Mouse (Mus musculus) midbrain, embryonic 10.5 days (tissue): ENCODE results near the gene Snap47. TPM values are rescaled to one million over a fixed set of nuclear protein-coding genes. Genes with fewer than 3 reads are reported as not detected.

Experiments used
- DNase-seq: peaks from one replicate; pipeline ENCODE4 v3.0.0-alpha.2; 2017; ENCODE audit warnings: low spot score
- H3K27ac ChIP-seq: fragments of 300-500 bp; sonication (generic); replicated peaks from 2 replicates; pipeline ENCODE4 v1.5.1; 2016; ENCODE audit warnings: mild to moderate bottlenecking
- H3K27me3 ChIP-seq: fragments of 300-500 bp; sonication (generic); 2 replicates; pipeline ENCODE4 v1.6.1; 2016; ENCODE audit warnings: low read depth, mild to moderate bottlenecking; ENCODE audit not compliant: poor library complexity, severe bottlenecking
- H3K36me3 ChIP-seq: fragments of 300-500 bp; sonication (generic); 2 replicates; pipeline ENCODE4 v1.6.1; 2016; ENCODE audit warnings: mild to moderate bottlenecking, moderate library complexity
- H3K4me1 ChIP-seq: fragments of 300-500 bp; sonication (generic); 2 replicates; pipeline ENCODE4 v1.6.1; 2016
- H3K4me3 ChIP-seq: fragments of 300-500 bp; sonication (generic); 2 replicates; pipeline ENCODE4 v1.5.1; 2016; ENCODE audit warnings: mild to moderate bottlenecking, moderate library complexity
- H3K9me3 ChIP-seq: fragments of 300-500 bp; sonication (generic); replicated peaks from 2 replicates; pipeline ENCODE4 v1.6.1; 2016; ENCODE audit warnings: mild to moderate bottlenecking
- WGBS: fragments of 180-500 bp; shearing (Covaris S2); methylation state at CpG from one replicate; pipeline ENCODE4 v1.1.7; 2016; 5-methylcytosine and 5-hydroxymethylcytosine counted together
- polyA plus RNA-seq: library from polyadenylated mRNA; unstranded; fragments of >200 nt; fragmentation: Nextera tagmentation; extraction: Ambion mirVana; gene quantifications from 2 replicates; pipeline ENCODE4 v1.2.1, GENCODE M21; 2016

Gene Snap47
- polyA plus RNA-seq, 1 experiment from 2014 or later = 108 TPM

DNA sequence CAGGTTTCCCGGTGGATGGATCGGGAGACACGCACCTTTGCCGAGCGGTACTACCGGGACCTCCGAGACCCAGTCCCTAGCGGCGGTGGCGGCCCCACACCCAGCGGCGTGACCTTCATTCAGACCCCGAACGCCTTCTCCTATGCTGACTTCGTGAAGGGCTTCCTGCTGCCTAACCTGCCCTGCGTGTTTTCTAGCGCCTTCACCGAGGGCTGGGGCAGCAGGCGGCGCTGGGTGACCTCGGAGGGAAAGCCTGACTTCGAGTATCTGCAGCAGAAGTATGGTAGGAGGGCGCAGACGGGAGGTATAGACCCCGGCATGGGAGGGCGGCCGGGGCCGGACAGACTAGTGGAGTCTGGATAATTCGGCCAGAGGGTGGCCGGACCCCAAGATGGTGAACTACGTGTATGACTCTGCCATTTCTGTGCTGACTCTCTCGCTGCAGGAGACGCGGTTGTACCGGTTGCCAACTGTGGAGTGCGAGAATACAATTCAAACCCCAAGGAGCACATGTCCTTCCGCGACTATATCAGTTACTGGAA lies 685 bp downstream of the Snap47 start:
- Histone ChIP-seq H3K4me1 (peaks cover 28% of the 10 kb centered on the region), H3K36me3 (peaks cover 45% of the 10 kb centered on the region), H3K4me3 (peak overlapping the region; percentile 66), H3K9me3 (no peaks in the 10 kb centered on the region), H3K27me3 (no peaks in the 10 kb centered on the region), H3K27ac (peak overlapping the region; percentile 92)
- DNase-seq = no peak
- WGBS = under 1% methylated on average over 38 of the region's 38 CpGs

DNA sequence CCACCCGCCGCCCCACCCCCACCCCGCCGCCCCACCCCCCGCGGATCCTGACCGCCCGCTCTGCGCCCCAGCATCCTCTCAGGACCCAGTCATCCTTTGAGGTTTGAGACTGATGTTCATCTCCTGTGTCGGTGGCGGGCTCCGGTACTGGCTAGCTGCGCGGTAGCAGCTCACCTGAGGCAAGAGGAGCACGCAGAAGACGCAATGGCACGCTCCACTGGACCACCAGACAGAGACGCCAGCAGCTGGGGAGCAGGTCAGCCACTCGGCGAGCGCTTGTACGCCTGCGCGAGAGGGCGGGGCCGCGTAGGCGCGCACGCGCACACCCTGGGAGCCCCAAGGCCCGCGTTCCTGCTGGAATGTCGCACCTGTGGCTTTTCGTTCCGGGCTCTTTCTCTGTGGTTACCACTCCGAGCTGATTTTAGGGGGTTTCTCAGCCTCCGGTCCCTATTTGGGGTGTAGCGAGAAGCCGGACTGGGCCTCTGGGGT lies 1.2 kb downstream of the Snap47 start, which contains the start of gene Jmjd4:
Jmjd4 (plus strand) TSS at position 305 of the 489 bp plus-strand sequence.
- under 1% methylated on average over 40 of the region's 40 CpGs for WGBS
- H3K27ac ChIP-seq = peak within 1 kb of the TSS; percentile 92

DNA sequence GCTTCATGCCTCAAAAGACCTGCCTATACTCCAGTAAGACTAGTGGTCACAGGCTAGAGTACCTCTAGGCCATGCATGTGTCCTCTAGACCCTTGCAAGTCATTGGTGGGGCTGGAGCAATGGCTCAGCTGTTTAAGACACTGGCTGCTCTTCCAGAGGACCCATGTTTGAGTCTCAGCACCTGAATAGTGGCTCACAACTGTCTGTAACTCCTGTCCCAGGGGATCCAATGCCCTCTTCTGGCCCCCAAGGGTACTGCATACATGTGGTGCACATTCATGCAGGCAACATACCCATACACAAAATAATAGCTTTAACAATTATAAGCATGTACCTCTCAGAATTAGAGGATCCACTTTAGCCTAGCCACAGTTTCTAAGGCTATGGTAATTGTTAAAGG lies 7.9 kb downstream of the Snap47 start:
- H3K4me1 ChIP-seq = no peaks in the 10 kb centered on the region
- H3K4me3 ChIP-seq = no peak overlapping the region

More for the DNA sequence above, 1.2 kb downstream of the Snap47 start, which contains the start of gene Jmjd4:
- peaks cover 44% of the 10 kb centered on the region for H3K36me3 ChIP-seq
- no peaks in the 10 kb centered on the region for H3K9me3 ChIP-seq
- peak within 1 kb of the TSS; percentile 66 for H3K4me3 ChIP-seq
- DNase-seq = peak; percentile 90
- no peaks in the 10 kb centered on the region for H3K27me3 ChIP-seq
- H3K4me1 ChIP-seq = peaks cover 28% of the 10 kb centered on the region

DNA sequence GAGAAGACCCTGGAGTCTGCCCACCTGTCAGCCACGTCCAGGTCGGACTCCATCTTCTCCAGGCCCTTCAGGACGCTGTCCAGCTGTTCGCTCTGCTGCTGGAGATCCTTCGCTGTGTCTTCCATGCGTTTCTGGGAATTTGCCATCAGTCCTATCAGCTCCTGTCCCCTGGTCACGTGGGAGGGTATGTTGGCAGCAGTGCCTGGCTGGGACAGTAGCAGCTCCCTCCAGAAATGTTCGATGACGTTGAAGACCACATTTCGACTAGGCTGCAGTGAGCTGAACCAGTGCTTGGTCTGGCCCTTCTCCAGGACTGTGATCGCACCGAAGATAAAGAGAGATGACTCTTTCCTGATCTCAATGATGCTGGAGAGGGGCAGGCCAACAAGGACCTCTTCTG lies 13.0 kb downstream of the Snap47 start:
- WGBS = 94% methylated on average over 12 of the region's 12 CpGs
- H3K4me3 ChIP-seq = no peak overlapping the region
- H3K27ac ChIP-seq = no peak overlapping the region
- H3K9me3 ChIP-seq = peaks cover 16% of the 10 kb centered on the region
- peaks cover 63% of the 10 kb centered on the region for H3K36me3 ChIP-seq
- H3K4me1 ChIP-seq = no peaks in the 10 kb centered on the region
- no peaks in the 10 kb centered on the region for H3K27me3 ChIP-seq
- DNase-seq = no peak

More for the DNA sequence above, 7.9 kb downstream of the Snap47 start:
- H3K27me3 ChIP-seq = no peaks in the 10 kb centered on the region
- H3K36me3 ChIP-seq = peaks cover 26% of the 10 kb centered on the region
- DNase-seq = no peak
- no peak overlapping the region for H3K27ac ChIP-seq
- H3K9me3 ChIP-seq = no peaks in the 10 kb centered on the region; the same call in 1 of the 2 replicates

DNA sequence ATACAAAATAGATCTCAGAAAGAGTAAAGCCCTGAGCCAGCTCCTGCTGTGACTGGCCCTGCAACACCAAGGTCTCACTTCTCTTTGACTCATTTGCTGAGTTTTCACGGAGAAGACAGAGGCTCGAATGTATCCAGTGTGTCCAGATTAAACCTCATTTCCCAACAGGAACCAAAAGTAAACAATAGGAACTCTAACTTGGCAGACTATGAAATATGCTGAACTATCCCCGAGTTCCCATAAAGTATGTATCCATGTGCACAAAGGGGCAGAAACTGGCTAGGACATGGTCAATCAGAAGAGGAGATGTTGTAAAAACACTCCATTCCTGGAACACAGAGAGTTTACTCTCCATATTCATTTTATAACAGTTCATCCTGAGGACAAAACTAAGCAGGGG lies 18.7 kb downstream of the Snap47 start:
- H3K9me3 ChIP-seq = peaks cover 15% of the 10 kb centered on the region
- H3K4me1 ChIP-seq = no peaks in the 10 kb centered on the region
- H3K27me3 ChIP-seq = no peaks in the 10 kb centered on the region
- DNase-seq = no peak
- no peak overlapping the region for H3K4me3 ChIP-seq
- no peak overlapping the region for H3K27ac ChIP-seq
- 85% methylated on average over 3 of the region's 3 CpGs for WGBS
- H3K36me3 ChIP-seq = peaks cover 76% of the 10 kb centered on the region

DNA sequence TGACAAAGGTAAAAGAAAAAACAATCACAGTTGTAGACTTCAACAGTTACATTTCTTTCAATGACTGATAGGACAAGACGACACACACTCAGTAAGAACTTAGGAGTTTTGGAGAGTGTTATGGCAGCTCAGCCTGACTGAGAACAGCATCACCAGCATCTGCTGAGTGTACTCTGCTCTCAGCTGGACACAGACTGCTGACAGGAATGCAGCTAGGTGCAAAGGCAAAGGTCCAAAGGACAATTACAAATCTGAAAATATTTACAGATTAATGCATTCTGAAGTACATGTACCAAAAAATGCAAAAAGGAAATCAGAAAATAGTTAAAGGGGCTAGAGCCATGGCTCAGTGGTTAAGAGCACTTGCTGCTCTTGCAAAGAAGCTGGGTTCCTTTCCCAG lies 21.0 kb downstream of the Snap47 start:
- Histone ChIP-seq H3K36me3 (peaks cover 75% of the 10 kb centered on the region), H3K4me3 (no peak overlapping the region), H3K27me3 (no peaks in the 10 kb centered on the region), H3K27ac (no peak overlapping the region), H3K4me1 (no peaks in the 10 kb centered on the region), H3K9me3 (no peaks in the 10 kb centered on the region)
- no peak for DNase-seq
- 87% methylated on average over 1 of the region's 1 CpGs for WGBS

DNA sequence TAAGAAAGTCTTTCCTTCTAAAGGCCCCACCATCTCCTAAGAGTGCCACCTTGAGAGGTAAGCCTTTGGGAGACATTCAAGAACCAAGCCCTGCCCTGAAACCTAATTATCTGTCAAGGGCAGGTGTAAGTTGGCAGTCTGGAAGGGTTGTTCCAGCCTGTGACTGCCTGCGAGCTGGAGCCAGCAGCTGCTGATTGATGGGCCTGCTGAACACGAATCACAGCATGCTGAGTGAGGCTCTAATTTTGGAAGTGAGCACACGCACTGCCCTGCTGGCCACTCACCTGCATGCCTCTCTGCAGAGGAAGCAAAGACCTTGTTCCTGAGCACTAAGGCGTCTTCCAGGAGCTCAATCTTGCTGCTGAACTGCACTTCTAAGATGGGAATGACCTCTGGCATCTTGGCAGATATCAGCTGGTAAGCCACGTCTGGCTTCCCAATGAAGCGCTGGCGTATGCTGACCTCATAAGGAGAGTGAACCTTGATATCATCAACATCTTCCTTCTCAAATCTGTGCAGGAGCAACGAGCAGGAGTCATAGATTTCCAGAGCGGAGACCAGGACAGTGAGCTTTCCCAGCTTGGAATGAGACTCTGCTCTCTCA lies 22.8 kb downstream of the Snap47 start:
- no peak overlapping the region for H3K27ac ChIP-seq
- H3K36me3 ChIP-seq = peaks cover 74% of the 10 kb centered on the region
- WGBS = 92% methylated on average over 9 of the region's 9 CpGs
- H3K9me3 ChIP-seq = no peaks in the 10 kb centered on the region
- no peaks in the 10 kb centered on the region for H3K27me3 ChIP-seq
- H3K4me3 ChIP-seq = no peak overlapping the region
- H3K4me1 ChIP-seq = no peaks in the 10 kb centered on the region
- DNase-seq = no peak

DNA sequence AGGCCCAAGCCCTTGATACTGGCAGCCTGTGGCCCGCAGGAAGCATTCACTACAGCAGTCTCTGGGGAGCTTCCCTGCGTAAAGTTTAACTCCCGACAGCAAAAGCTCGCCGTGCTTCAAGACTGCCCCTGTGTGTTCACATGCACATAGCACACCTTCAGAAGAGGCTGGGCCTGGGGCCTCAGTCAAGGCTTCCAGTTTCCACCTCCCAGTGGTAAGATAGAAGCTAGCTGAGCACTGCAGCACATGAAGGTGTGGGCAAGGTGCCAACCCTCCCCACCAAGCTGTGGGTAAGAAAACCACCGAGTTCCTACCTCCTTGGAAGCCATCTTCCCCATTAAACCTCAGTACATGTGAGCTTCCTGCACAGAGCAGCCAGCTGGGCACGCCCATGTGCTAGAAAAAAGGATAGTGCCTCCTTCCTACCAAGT lies 25.3 kb downstream of the Snap47 start:
- 74% methylated on average over 7 of the region's 7 CpGs for WGBS
- H3K4me3 ChIP-seq = no peak overlapping the region
- no peaks in the 10 kb centered on the region for H3K4me1 ChIP-seq
- H3K27ac ChIP-seq = no peak overlapping the region
- H3K9me3 ChIP-seq = no peaks in the 10 kb centered on the region
- no peak for DNase-seq
- peaks cover 79% of the 10 kb centered on the region for H3K36me3 ChIP-seq
- no peaks in the 10 kb centered on the region for H3K27me3 ChIP-seq

DNA sequence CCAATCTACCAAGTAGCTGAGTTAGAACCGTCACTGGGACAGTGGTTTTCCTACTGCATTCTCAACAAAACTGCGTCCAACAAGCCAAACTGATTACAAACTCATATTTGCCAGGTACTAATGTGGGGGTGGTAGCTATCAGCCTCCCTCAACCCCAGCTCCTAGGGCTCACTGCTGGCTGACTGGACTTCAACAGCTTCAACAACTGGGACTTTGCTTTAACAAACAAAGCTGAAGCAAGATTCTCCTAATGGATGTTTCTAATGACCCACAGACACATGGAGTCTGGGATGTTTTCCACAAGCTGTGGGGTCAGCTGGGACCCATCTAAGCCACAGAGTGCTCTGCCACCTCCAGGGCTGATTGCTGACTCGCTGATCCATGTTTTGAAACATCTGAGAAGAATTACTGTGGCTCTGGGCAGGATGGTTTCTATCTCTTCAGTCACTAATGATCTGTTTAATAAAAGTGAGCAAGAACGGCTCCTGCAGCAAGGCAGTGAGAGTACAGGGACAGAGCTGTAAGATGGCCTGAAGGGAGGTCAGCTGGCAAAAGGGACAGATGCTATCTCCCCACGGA lies 27.9 kb downstream of the Snap47 start:
- no peaks in the 10 kb centered on the region for H3K9me3 ChIP-seq
- no peak overlapping the region for H3K4me3 ChIP-seq
- peaks cover 92% of the 10 kb centered on the region for H3K36me3 ChIP-seq
- no peak for DNase-seq
- H3K4me1 ChIP-seq = no peaks in the 10 kb centered on the region
- no peaks in the 10 kb centered on the region for H3K27me3 ChIP-seq
- WGBS = 85% methylated on average over 5 of the region's 5 CpGs
- no peak overlapping the region for H3K27ac ChIP-seq

DNA sequence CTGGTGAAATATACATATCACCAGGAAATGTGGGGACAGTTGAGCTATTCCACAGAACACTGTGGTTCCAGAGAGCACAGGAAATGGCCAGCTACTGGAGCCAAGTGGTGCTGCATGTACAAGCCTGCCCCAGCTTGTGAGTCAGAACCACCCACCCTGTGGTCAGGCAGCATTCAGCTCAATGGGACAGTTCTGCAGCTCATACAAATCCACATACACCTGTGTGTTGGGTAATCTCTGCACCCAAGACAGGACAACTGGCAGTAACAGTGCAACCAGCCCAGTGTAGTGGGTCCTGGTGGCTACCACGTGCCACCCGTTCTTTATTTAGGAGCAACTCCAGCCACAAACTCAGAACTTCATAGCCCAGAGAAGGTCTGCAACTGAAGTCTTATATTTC lies 29.0 kb downstream of the Snap47 start:
- H3K27me3 ChIP-seq = no peaks in the 10 kb centered on the region
- H3K4me3 ChIP-seq = no peak overlapping the region
- 84% methylated on average over 2 of the region's 2 CpGs for WGBS
- H3K4me1 ChIP-seq = no peaks in the 10 kb centered on the region
- H3K9me3 ChIP-seq = no peaks in the 10 kb centered on the region
- no peak for DNase-seq
- no peak overlapping the region for H3K27ac ChIP-seq
- peaks cover 86% of the 10 kb centered on the region for H3K36me3 ChIP-seq

DNA sequence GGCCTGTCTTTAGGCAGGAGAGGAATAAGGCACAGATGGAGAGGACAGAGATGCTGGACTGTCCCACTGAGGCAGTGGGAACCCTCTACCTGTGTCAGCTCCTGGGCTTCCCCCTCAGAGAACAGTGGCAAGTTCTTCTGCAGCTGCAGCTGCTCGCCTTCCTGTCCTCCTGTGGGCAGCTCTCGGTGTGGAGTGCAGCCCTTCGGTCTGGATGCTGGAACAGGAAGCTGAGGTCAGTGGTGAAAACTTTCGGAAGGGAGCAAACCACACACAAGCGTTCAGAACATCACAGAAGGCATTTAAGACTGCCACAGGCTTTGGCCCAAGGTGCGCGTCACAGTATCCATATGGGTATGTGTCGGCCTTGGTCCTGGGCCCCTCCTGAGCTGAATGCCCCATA lies 29.6 kb downstream of the Snap47 start:
- DNase-seq = no peak
- Histone ChIP-seq H3K4me3 (no peak overlapping the region), H3K4me1 (no peaks in the 10 kb centered on the region), H3K27me3 (no peaks in the 10 kb centered on the region), H3K36me3 (peaks cover 85% of the 10 kb centered on the region), H3K27ac (no peak overlapping the region), H3K9me3 (no peaks in the 10 kb centered on the region)
- 89% methylated on average over 8 of the region's 8 CpGs for WGBS

DNA sequence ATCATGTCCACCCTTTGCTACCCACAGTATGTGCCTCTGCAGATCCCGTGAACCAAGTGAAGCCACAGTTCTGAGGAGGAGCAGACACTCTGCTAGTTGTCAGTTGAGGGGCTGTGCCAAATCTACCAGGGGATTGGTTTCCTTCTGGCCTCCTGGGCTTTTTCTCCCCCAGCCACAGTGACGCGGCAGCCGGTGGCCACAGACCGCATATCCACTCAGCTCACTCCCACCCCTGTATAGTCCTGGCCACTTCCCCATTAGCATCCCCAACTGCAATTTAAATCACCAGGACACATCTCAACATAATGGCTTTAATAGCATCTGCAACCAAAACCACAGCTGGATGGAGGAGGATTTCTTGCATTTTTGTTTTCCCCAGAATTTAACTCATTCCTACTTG lies 32.3 kb downstream of the Snap47 start:
- Histone ChIP-seq H3K4me3 (no peak overlapping the region), H3K27ac (no peak overlapping the region)

More for the DNA sequence above, 32.3 kb downstream of the Snap47 start:
- Histone ChIP-seq H3K9me3 (no peaks in the 10 kb centered on the region), H3K36me3 (peaks cover 82% of the 10 kb centered on the region), H3K27me3 (no peaks in the 10 kb centered on the region), H3K4me1 (no peaks in the 10 kb centered on the region)
- no peak for DNase-seq
- 95% methylated on average over 5 of the region's 5 CpGs for WGBS
